Mouse (Mus musculus) brain, embryonic 14.5 days (tissue): ENCODE measurements around the gene Mfap4. TPM values are rescaled to one million over a fixed set of nuclear protein-coding genes. Genes with fewer than 3 reads are reported as not detected.
A peak's percentile ranks its signal among the peaks of the same experiment; 100 is the strongest.

ENCODE experiments used
- DNase-seq: peaks from one replicate; pipeline ENCODE4 v3.0.0-alpha.2; 2011; ENCODE audit warnings: low read depth
- CTCF ChIP-seq: fragments of 200-500 bp; IDR thresholded peaks from 2 replicates; pipeline ENCODE4 v1.5.1; 2012; ENCODE audit warnings: inconsistent platforms, mild to moderate bottlenecking, moderate library complexity, borderline replicate concordance; ENCODE audit not compliant: insufficient read depth, insufficient read length; ENCODE audit errors: extremely low read depth
- POLR2A ChIP-seq: fragments of 200-500 bp; IDR thresholded peaks from 2 replicates; pipeline ENCODE4 v1.6.1; 2012; ENCODE audit warnings: mild to moderate bottlenecking, inconsistent platforms, borderline replicate concordance; ENCODE audit not compliant: poor library complexity, insufficient read depth, insufficient read length, severe bottlenecking; ENCODE audit errors: extremely low read depth
- polyA plus RNA-seq: library from polyadenylated mRNA; depleted of rRNA; stranded (reverse); fragments of >200 nt; gene quantifications from 2 replicates; pipeline ENCODE4 v1.2.3, GENCODE M21; 2012

Gene Mfap4
- polyA plus RNA-seq, 1 experiment: 89.5 TPM

DNA sequence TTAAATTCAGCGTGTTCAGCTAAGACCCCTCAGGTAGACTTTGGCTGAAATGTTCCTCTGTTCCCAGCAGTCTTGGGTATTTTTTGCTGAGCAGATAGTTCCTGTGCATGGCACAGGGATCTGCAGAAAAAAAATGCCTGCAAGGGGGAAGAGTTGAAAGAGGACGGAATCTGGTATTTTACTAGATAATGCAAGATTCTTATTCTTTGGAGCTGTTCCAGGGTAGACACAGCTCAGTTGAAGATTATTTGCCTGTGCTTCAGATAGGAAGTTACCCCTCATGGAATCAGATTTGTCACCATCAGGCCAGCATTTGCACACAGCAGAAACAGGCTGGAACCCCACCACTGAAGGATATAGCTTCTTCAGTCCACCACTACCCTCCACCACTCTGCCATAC is 10.3 kb downstream of the Mfap4 start:
- no peak for DNase-seq
- TF ChIP-seq CTCF (no peak), POLR2A (no peak)

GRCm38 (mm10) chr11:61497490-61497889 is 12.3 kb downstream of the Mfap4 start:
- no peak for DNase-seq

GRCm38 (mm10) chr11:61498736-61499504 is 13.7 kb downstream of the Mfap4 start:
- TF ChIP-seq POLR2A (no peak), CTCF (no peak)
- DNase-seq: no peak

More at GRCm38 (mm10) chr11:61497490-61497889, 12.3 kb downstream of the Mfap4 start:
- TF ChIP-seq CTCF (no peak), POLR2A (no peak)

- peak; percentile 32 for DNase-seq
- no peak for TF ChIP-seq POLR2A
- TF ChIP-seq CTCF: no peak
These were observed 18.7 kb downstream of the Mfap4 start for GRCm38 (mm10) chr11:61503933-61504332.

DNA sequence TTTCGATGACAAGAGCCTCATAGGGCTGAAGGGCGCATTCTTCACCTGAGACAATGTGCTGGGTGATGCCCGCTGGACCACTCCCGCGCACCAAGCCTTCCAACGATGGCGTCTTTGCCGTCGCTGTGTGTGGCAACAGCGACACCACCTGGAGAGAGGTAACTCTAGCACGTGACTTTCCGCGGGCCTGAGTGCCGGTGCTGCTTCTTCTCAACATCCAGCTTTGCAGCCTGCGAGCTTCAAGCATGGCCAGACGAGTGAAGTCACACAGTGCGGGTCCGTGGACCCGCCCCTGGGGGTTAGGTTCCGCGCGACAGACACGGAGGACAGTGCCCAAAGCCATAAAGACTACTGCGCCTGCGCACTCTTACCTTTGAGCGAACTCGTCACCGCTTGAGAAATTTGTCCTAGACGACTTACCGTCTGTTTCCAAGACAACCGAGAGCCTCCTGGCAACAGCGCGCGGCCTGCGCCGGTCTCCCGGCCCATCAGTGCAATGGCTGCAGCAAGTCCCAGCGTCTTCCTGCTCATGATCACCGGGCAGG is 19.6 kb downstream of the Mfap4 start, which contains the start of gene B9d1:
Gene B9d1 (plus strand): TSS at position 432 of the 545 bp plus-strand sequence.
- peak; percentile 98 for DNase-seq
- peak; percentile 37; the same call in 1 of the 2 replicates for TF ChIP-seq POLR2A
- TF ChIP-seq CTCF: peak; percentile 95

DNA sequence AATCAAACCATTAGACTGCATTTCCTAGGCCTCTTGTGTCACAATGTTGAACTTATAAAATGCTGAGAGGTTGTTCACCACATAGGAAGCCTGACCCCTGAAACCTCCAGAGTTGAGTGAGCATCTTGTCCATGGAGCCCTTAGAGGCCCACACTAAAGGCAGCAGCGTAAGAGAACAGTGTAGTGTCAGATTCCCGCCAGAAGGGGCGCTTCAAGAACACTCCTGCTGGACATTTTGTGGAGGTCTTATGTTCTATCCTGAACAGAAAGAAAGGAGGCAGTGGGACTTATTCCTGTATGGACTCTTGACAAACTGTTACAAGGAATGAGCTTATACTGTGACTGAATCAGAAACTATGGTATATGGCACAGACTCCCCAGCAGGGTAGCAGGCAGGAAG is 29.7 kb downstream of the Mfap4 start:
- peak; percentile 37 for DNase-seq
- TF ChIP-seq POLR2A (no peak), CTCF (peak; percentile 51; the same call in 1 of the 2 replicates)

DNA sequence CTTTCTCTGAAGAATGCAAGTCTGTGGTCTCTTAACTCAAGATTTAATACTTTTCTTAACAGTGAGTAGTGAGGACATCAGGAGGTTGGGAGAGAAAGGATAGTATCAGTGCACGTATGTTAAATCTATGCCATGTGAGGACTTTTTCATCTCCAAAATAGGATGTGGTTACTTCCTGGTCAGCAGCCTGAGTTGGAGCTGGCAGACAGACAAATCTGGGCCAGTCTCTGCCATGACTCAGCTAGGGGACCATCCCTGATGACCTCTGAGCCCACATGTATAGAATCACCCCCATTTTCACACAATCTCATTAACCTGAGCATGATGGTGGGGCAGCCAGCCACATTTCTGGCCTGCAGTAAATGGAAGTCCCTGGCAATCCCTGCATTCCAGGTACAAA is 32.7 kb downstream of the Mfap4 start:
- DNase-seq: no peak
- TF ChIP-seq CTCF (no peak), POLR2A (no peak)

- no peak for TF ChIP-seq CTCF
- no peak for TF ChIP-seq POLR2A
- DNase-seq: no peak
These were observed 33.6 kb downstream of the Mfap4 start for GRCm38 (mm10) chr11:61518871-61519270.

DNA sequence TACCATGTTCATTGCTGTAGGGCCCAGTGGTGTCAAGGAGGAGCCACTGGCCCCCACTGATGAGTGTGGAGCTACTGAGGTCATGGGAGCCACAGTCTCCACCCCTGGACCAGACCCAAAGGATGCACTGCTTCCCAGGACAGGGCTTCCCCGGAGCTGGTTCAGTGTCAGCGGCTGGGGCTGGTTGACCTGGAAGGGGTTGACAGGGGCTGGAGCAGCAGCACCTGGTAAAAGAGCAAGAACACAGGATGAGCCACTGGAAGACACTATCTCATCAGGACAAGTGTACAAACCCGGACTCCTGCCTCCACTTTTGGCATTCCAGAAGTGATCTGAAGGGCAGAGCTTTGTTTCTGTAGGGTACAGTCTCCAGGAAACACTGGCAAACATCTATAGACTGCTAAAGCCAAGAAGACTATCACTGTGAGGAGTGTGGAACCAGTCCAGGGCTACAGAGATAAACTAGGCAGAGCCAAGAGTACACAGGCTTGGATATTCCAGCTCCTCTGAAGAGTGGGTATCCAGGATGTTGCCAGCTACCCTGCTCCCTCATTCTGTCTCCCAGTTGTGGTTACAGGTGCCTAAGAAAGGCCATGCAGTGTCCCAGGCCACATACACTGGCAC is 34.4 kb downstream of the Mfap4 start:
- TF ChIP-seq CTCF: no peak
- no peak for TF ChIP-seq POLR2A
- DNase-seq: no peak

GRCm38 (mm10) chr11:61526872-61527271 is 41.6 kb downstream of the Mfap4 start:
- DNase-seq: peak; percentile 42
- no peak for TF ChIP-seq POLR2A
- TF ChIP-seq CTCF: no peak

DNA sequence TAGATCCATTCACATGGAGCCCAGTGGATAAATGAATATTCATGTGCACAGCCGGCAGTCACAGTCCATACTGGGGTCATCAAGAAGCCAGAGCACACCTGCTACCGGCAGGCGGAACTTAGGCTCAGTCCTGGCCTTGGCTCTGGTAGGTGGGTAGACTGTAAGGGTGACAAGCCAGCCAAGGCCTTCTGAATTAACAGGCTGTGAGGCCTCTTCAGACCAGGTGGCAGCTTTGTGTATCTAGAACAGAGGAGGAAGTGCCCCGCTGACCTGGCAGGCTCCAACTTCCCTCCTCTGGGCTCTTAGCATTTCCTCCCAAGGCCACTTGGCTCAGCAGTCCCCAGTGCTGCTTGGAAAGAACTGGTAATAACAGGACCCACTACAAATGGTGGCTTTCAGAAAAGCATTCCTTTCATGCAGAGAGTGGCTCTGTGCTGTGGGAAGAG is 44.1 kb downstream of the Mfap4 start:
- TF ChIP-seq POLR2A (no peak), CTCF (no peak)
- peak; percentile 50 for DNase-seq
